Mouse (Mus musculus): ENCODE data around the gene Cd109. TPM values are rescaled to one million over a fixed set of nuclear protein-coding genes. Genes with fewer than 3 reads are reported as not detected.

The Cd109 gene
- polyA plus RNA-seq, 1 experiment from 2014 or later = 1.8 TPM

- no peaks in the 10 kb centered on the region for H3K36me3 ChIP-seq
- H3K27me3 ChIP-seq (replicated peaks) = no peaks in the 10 kb centered on the region
- ATAC-seq (ENCODE audit: insufficient number of reproducible peaks, low FRiP score) = no peak
- 46% methylated on average over 6 of the region's 6 CpGs for WGBS
- H3K4me3 ChIP-seq = no peak overlapping the region
- no peak overlapping the region for H3K9ac ChIP-seq
- H3K9me3 ChIP-seq (replicated peaks) = no peaks in the 10 kb centered on the region
- H3K4me2 ChIP-seq = no peak overlapping the region
- no peak overlapping the region for H3K27ac ChIP-seq (ENCODE audit: poor library complexity, severe bottlenecking)
- no peaks in the 10 kb centered on the region for H3K4me1 ChIP-seq (replicated peaks)
Observed at GRCm38 (mm10) chr9:78646008-78646777, 30.8 kb downstream of the Cd109 start.

- 87% methylated on average over 8 of the region's 8 CpGs for WGBS
Observed at GRCm38 (mm10) chr9:78648641-78649040, 33.3 kb downstream of the Cd109 start.

GRCm38 (mm10) chr9:78649398-78649797, 34.1 kb downstream of the Cd109 start:
- Histone ChIP-seq H3K4me3 (no peak overlapping the region), H3K27ac (ENCODE audit: poor library complexity, severe bottlenecking) (no peak overlapping the region), H3K4me2 (no peak overlapping the region), H3K9me3 (replicated peaks) (no peaks in the 10 kb centered on the region), H3K27me3 (replicated peaks) (no peaks in the 10 kb centered on the region), H3K36me3 (no peaks in the 10 kb centered on the region), H3K9ac (no peak overlapping the region), H3K4me1 (replicated peaks) (no peaks in the 10 kb centered on the region)
- ATAC-seq (ENCODE audit: insufficient number of reproducible peaks, low FRiP score) = no peak

More at GRCm38 (mm10) chr9:78648641-78649040, 33.3 kb downstream of the Cd109 start:
- Histone ChIP-seq H3K27ac (ENCODE audit: poor library complexity, severe bottlenecking) (no peak overlapping the region), H3K4me2 (no peak overlapping the region), H3K4me1 (replicated peaks) (no peaks in the 10 kb centered on the region), H3K4me3 (no peak overlapping the region), H3K9me3 (replicated peaks) (no peaks in the 10 kb centered on the region), H3K27me3 (replicated peaks) (no peaks in the 10 kb centered on the region), H3K9ac (no peak overlapping the region), H3K36me3 (no peaks in the 10 kb centered on the region)
- ATAC-seq (ENCODE audit: insufficient number of reproducible peaks, low FRiP score) = no peak

GRCm38 (mm10) chr9:78657564-78657963, 42.2 kb downstream of the Cd109 start:
- Histone ChIP-seq H3K36me3 (no peaks in the 10 kb centered on the region), H3K9me3 (replicated peaks) (no peaks in the 10 kb centered on the region), H3K4me3 (no peak overlapping the region), H3K9ac (no peak overlapping the region), H3K27me3 (replicated peaks) (no peaks in the 10 kb centered on the region), H3K4me1 (replicated peaks) (no peaks in the 10 kb centered on the region), H3K27ac (ENCODE audit: poor library complexity, severe bottlenecking) (no peak overlapping the region), H3K4me2 (no peak overlapping the region)
- no peak for ATAC-seq (ENCODE audit: insufficient number of reproducible peaks, low FRiP score)
- WGBS = 78% methylated on average over 5 of the region's 5 CpGs

GRCm38 (mm10) chr9:78671446-78671985, 56.2 kb downstream of the Cd109 start:
- H3K4me2 ChIP-seq = no peak overlapping the region
- no peaks in the 10 kb centered on the region for H3K9me3 ChIP-seq (replicated peaks)
- H3K4me3 ChIP-seq = no peak overlapping the region
- no peaks in the 10 kb centered on the region for H3K27me3 ChIP-seq (replicated peaks)
- H3K36me3 ChIP-seq = no peaks in the 10 kb centered on the region
- no peaks in the 10 kb centered on the region for H3K4me1 ChIP-seq (replicated peaks)
- 81% methylated on average over 13 of the region's 13 CpGs for WGBS
- ATAC-seq (ENCODE audit: insufficient number of reproducible peaks, low FRiP score) = no peak
- H3K27ac ChIP-seq (ENCODE audit: poor library complexity, severe bottlenecking) = no peak overlapping the region
- H3K9ac ChIP-seq = no peak overlapping the region

GRCm38 (mm10) chr9:78700691-78701090, 85.3 kb downstream of the Cd109 start:
- WGBS = 4% methylated on average over 1 of the region's 1 CpGs

GRCm38 (mm10) chr9:78702509-78703239, 87.3 kb downstream of the Cd109 start:
- Histone ChIP-seq H3K9me3 (replicated peaks) (peaks cover under 1% of the 10 kb centered on the region; the same call in 1 of the 2 replicates), H3K36me3 (no peaks in the 10 kb centered on the region), H3K9ac (no peak overlapping the region), H3K27ac (ENCODE audit: poor library complexity, severe bottlenecking) (no peak overlapping the region), H3K4me3 (no peak overlapping the region), H3K4me2 (no peak overlapping the region), H3K4me1 (replicated peaks) (no peaks in the 10 kb centered on the region), H3K27me3 (replicated peaks) (no peaks in the 10 kb centered on the region)
- no peak for ATAC-seq (ENCODE audit: insufficient number of reproducible peaks, low FRiP score)
- WGBS = 87% methylated on average over 12 of the region's 12 CpGs

More at GRCm38 (mm10) chr9:78700691-78701090, 85.3 kb downstream of the Cd109 start:
- Histone ChIP-seq H3K36me3 (no peaks in the 10 kb centered on the region), H3K27me3 (replicated peaks) (no peaks in the 10 kb centered on the region), H3K27ac (ENCODE audit: poor library complexity, severe bottlenecking) (no peak overlapping the region), H3K4me2 (no peak overlapping the region), H3K9me3 (replicated peaks) (no peaks in the 10 kb centered on the region), H3K4me1 (replicated peaks) (no peaks in the 10 kb centered on the region), H3K9ac (no peak overlapping the region), H3K4me3 (no peak overlapping the region)
- ATAC-seq (ENCODE audit: insufficient number of reproducible peaks, low FRiP score) = no peak

- no peak for ATAC-seq (ENCODE audit: insufficient number of reproducible peaks, low FRiP score)
- Histone ChIP-seq H3K4me1 (replicated peaks) (no peaks in the 10 kb centered on the region), H3K4me2 (no peak overlapping the region), H3K27me3 (replicated peaks) (no peaks in the 10 kb centered on the region), H3K9me3 (replicated peaks) (peaks cover 5% of the 10 kb centered on the region; the same call in 1 of the 2 replicates), H3K9ac (no peak overlapping the region), H3K36me3 (no peaks in the 10 kb centered on the region), H3K27ac (ENCODE audit: poor library complexity, severe bottlenecking) (no peak overlapping the region), H3K4me3 (no peak overlapping the region)
- WGBS = 71% methylated on average over 6 of the region's 6 CpGs
Observed at GRCm38 (mm10) chr9:78720888-78721798, 105.8 kb downstream of the Cd109 start.

GRCm38 (mm10) chr9:78731931-78732330, 116.6 kb downstream of the Cd109 start:
- Histone ChIP-seq H3K27ac (ENCODE audit: poor library complexity, severe bottlenecking) (no peak overlapping the region), H3K4me2 (no peak overlapping the region), H3K9me3 (replicated peaks) (no peaks in the 10 kb centered on the region), H3K4me3 (no peak overlapping the region), H3K9ac (no peak overlapping the region), H3K27me3 (replicated peaks) (no peaks in the 10 kb centered on the region), H3K4me1 (replicated peaks) (peaks cover 12% of the 10 kb centered on the region), H3K36me3 (no peaks in the 10 kb centered on the region)
- WGBS = 42% methylated on average over 6 of the region's 6 CpGs
- no peak for ATAC-seq (ENCODE audit: insufficient number of reproducible peaks, low FRiP score)

- Histone ChIP-seq H3K27ac (ENCODE audit: poor library complexity, severe bottlenecking) (no peak overlapping the region), H3K9ac (no peak overlapping the region), H3K4me3 (no peak overlapping the region), H3K9me3 (replicated peaks) (no peaks in the 10 kb centered on the region), H3K4me1 (replicated peaks) (peaks cover 12% of the 10 kb centered on the region), H3K36me3 (no peaks in the 10 kb centered on the region), H3K4me2 (no peak overlapping the region), H3K27me3 (replicated peaks) (no peaks in the 10 kb centered on the region)
- no peak for ATAC-seq (ENCODE audit: insufficient number of reproducible peaks, low FRiP score)
- 61% methylated on average over 3 of the region's 3 CpGs for WGBS
Observed at GRCm38 (mm10) chr9:78735519-78735918, 120.2 kb downstream of the Cd109 start.
